Mouse (Mus musculus) brain, embryonic 14.5 days (tissue): ENCODE data around the gene D5Ertd579e.

Experiments used
- CTCF ChIP-seq: fragments of 200-500 bp; IDR thresholded peaks from 2 replicates; pipeline ENCODE4 v1.5.1; 2012; ENCODE audit warnings: inconsistent platforms, mild to moderate bottlenecking, moderate library complexity, borderline replicate concordance; ENCODE audit not compliant: insufficient read depth, insufficient read length; ENCODE audit errors: extremely low read depth
- POLR2A ChIP-seq: fragments of 200-500 bp; IDR thresholded peaks from 2 replicates; pipeline ENCODE4 v1.6.1; 2012; ENCODE audit warnings: mild to moderate bottlenecking, inconsistent platforms, borderline replicate concordance; ENCODE audit not compliant: poor library complexity, insufficient read depth, insufficient read length, severe bottlenecking; ENCODE audit errors: extremely low read depth

DNA sequence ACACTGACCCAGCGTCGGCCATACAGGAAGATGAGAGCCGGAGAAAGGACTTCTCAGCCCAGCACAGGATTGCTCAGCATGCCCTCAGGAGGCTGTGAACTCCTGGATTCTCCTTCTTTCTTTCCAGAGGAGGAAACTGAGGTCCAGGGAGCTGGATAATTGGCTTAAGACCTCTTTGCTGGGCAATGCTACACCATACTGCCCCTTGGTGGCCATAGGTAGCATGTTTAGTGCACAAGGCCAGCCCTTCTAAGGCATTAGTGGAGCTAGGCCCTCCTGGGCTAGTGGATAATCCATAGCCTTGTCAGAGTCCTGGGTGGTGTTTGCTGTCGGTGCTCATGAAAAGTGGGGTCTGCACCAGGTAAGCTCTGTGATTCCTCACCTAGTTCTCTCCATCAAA, 44.0 kb upstream of the D5Ertd579e start:
- TF ChIP-seq CTCF (peak; percentile 44; the same call in 1 of the 2 replicates), POLR2A (no peak)
